Mouse (Mus musculus) testis, adult 2 months (tissue): ENCODE results near the gene Osm.

Source experiments
- CTCF ChIP-seq: fragments of 200-500 bp; IDR thresholded peaks from 2 replicates; pipeline ENCODE4 v1.5.1; 2012; ENCODE audit warnings: low read depth, mild to moderate bottlenecking, inconsistent platforms, low read length, moderate library complexity; ENCODE audit not compliant: control insufficient read depth, insufficient read depth, insufficient replicate concordance
- POLR2A ChIP-seq: fragments of 200-500 bp; IDR thresholded peaks from 2 replicates; pipeline ENCODE4 v1.6.1; 2012; ENCODE audit warnings: low read depth, mild to moderate bottlenecking, inconsistent platforms, low read length, moderate library complexity; ENCODE audit not compliant: control insufficient read depth

DNA sequence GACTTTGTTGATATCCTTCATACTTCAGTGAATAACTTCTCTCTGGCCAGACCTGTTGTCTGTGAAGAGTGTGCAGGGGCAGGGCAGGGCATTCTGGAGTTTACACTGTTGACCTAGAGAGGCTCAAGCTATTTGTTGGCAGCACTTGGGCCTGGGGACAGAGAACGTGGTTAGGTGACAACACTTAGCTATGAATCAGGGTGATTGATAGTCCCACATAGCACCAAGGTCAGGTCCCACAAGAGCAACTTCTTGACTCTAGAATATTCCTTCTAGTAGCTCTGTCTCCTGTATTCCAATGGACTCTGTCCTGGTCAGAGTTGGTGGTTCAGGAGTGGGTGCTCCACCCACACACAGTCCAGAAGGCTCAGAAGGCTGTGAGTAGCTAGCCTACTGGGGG, 25.4 kb upstream of the Osm start:
- no peak for TF ChIP-seq CTCF
- TF ChIP-seq POLR2A, result no peak
